Mouse (Mus musculus): ENCODE data around the gene Apobec4. TPM values are rescaled to one million over a fixed set of nuclear protein-coding genes. Genes with fewer than 3 reads are reported as not detected.
"Not testable (repeated sequence)": the region's sequence is repeated elsewhere in the genome, so short reads cannot be mapped to it uniquely, and the experiment has no call there.

The Apobec4 gene
- polyA plus RNA-seq, 1 experiment from 2014 or later = not detected

GRCm38 (mm10) chr1:152771016-152771415, 20.7 kb downstream of the Apobec4 start:
- Histone ChIP-seq H3K4me3 (replicated peaks; ENCODE audit: low read depth, low read length) (no peak overlapping the region), H3K27me3 (ENCODE audit: insufficient read depth, low read length) (no peaks in the 10 kb centered on the region), H3K27ac (no peak overlapping the region), H3K9ac (ENCODE audit: low read depth, low read length) (no peak overlapping the region), H3K4me1 (replicated peaks; ENCODE audit: insufficient read depth, low read length) (no peaks in the 10 kb centered on the region), H3K36me3 (ENCODE audit: insufficient read depth, low read length) (peaks cover 33% of the 10 kb centered on the region), H3K4me2 (ENCODE audit: low read length) (no peak overlapping the region), H3K9me3 (replicated peaks; ENCODE audit: low read length) (no peaks in the 10 kb centered on the region)
- WGBS = 91% methylated on average over 9 of the region's 9 CpGs
- DNase-seq (ENCODE audit: low spot score) = no peak
- TF ChIP-seq CTCF (IDR thresholded peaks at IDR 0.05; ENCODE audit: low read depth) = no peak
- no peak for ATAC-seq (replicated peaks; ENCODE audit: low FRiP score, low read depth)

- not testable (repeated sequence) for H3K27me3 ChIP-seq (ENCODE audit: insufficient read depth, low read length); H3K4me3 ChIP-seq (replicated peaks; ENCODE audit: low read depth, low read length); H3K9ac ChIP-seq (ENCODE audit: low read depth, low read length); ATAC-seq (replicated peaks; ENCODE audit: low FRiP score, low read depth); H3K27ac ChIP-seq; H3K4me2 ChIP-seq (ENCODE audit: low read length); H3K4me1 ChIP-seq (replicated peaks; ENCODE audit: insufficient read depth, low read length); DNase-seq (ENCODE audit: low spot score); H3K9me3 ChIP-seq (replicated peaks; ENCODE audit: low read length)
- peaks cover 32% of the 10 kb centered on the region for H3K36me3 ChIP-seq (ENCODE audit: insufficient read depth, low read length)
- 89% methylated on average over 3 of the region's 3 CpGs for WGBS
Measured at GRCm38 (mm10) chr1:152774601-152775000, 24.2 kb downstream of the Apobec4 start.

GRCm38 (mm10) chr1:152779071-152779737, 28.9 kb downstream of the Apobec4 start:
- no peaks in the 10 kb centered on the region for H3K4me1 ChIP-seq (replicated peaks; ENCODE audit: insufficient read depth, low read length)
- no peak overlapping the region for H3K4me3 ChIP-seq (replicated peaks; ENCODE audit: low read depth, low read length)
- no peak overlapping the region for H3K9ac ChIP-seq (ENCODE audit: low read depth, low read length)
- ATAC-seq (replicated peaks; ENCODE audit: low FRiP score, low read depth) (no peak), DNase-seq (ENCODE audit: low spot score) (peak; percentile 60)
- peaks cover 12% of the 10 kb centered on the region for H3K36me3 ChIP-seq (ENCODE audit: insufficient read depth, low read length)
- WGBS = 29% methylated on average over 10 of the region's 10 CpGs
- no peaks in the 10 kb centered on the region for H3K9me3 ChIP-seq (replicated peaks; ENCODE audit: low read length)
- no peak overlapping the region for H3K4me2 ChIP-seq (ENCODE audit: low read length)
- no peaks in the 10 kb centered on the region for H3K27me3 ChIP-seq (ENCODE audit: insufficient read depth, low read length)
- no peak overlapping the region for H3K27ac ChIP-seq
- peak; percentile 76 for TF ChIP-seq CTCF (IDR thresholded peaks at IDR 0.05; ENCODE audit: low read depth)

DNA sequence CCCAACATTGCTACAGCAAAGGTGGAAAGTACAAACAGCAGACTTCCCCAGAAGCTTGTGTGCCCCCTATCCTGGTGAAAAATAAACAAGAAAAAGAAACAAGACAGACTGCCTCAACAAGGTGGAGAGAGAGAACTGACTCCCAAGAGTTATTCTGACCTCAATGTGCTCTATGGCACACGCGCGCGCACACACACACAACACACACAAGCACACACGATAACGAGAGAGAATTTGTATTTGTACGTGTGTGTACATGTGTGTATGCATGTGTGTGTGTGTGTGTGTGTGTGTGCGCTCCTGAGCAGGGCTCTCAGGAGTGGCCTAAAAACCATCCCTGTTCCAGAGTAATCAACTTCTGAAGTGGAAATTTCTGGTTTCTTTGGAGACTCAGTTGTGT, 34.3 kb downstream of the Apobec4 start:
- no peaks in the 10 kb centered on the region for H3K36me3 ChIP-seq (ENCODE audit: insufficient read depth, low read length)
- no peak overlapping the region for H3K4me2 ChIP-seq (ENCODE audit: low read length)
- ATAC-seq (replicated peaks; ENCODE audit: low FRiP score, low read depth) (no peak), DNase-seq (ENCODE audit: low spot score) (no peak)
- no peak for TF ChIP-seq CTCF (IDR thresholded peaks at IDR 0.05; ENCODE audit: low read depth)
- 97% methylated on average over 8 of the region's 8 CpGs for WGBS
- H3K4me3 ChIP-seq (replicated peaks; ENCODE audit: low read depth, low read length) = no peak overlapping the region
- H3K9ac ChIP-seq (ENCODE audit: low read depth, low read length) = no peak overlapping the region
- H3K27ac ChIP-seq = no peak overlapping the region
- H3K27me3 ChIP-seq (ENCODE audit: insufficient read depth, low read length) = no peaks in the 10 kb centered on the region
- H3K4me1 ChIP-seq (replicated peaks; ENCODE audit: insufficient read depth, low read length) = no peaks in the 10 kb centered on the region
- H3K9me3 ChIP-seq (replicated peaks; ENCODE audit: low read length) = no peaks in the 10 kb centered on the region

- not testable (repeated sequence) for H3K27me3 ChIP-seq (ENCODE audit: insufficient read depth, low read length); H3K9ac ChIP-seq (ENCODE audit: low read depth, low read length); DNase-seq (ENCODE audit: low spot score); H3K27ac ChIP-seq; H3K4me2 ChIP-seq (ENCODE audit: low read length); ATAC-seq (replicated peaks; ENCODE audit: low FRiP score, low read depth); H3K9me3 ChIP-seq (replicated peaks; ENCODE audit: low read length); H3K4me3 ChIP-seq (replicated peaks; ENCODE audit: low read depth, low read length); H3K4me1 ChIP-seq (replicated peaks; ENCODE audit: insufficient read depth, low read length); H3K36me3 ChIP-seq (ENCODE audit: insufficient read depth, low read length)
- 82% methylated on average over 3 of the region's 3 CpGs for WGBS
Measured at GRCm38 (mm10) chr1:152785446-152785845, 35.1 kb downstream of the Apobec4 start.

GRCm38 (mm10) chr1:152786953-152787352, 36.6 kb downstream of the Apobec4 start:
- H3K9ac ChIP-seq (ENCODE audit: low read depth, low read length) = no peak overlapping the region
- H3K4me1 ChIP-seq (replicated peaks; ENCODE audit: insufficient read depth, low read length) = peaks cover 7% of the 10 kb centered on the region
- TF ChIP-seq CTCF (IDR thresholded peaks at IDR 0.05; ENCODE audit: low read depth) = no peak
- H3K36me3 ChIP-seq (ENCODE audit: insufficient read depth, low read length) = no peaks in the 10 kb centered on the region
- H3K4me3 ChIP-seq (replicated peaks; ENCODE audit: low read depth, low read length) = no peak overlapping the region
- 79% methylated on average over 4 of the region's 4 CpGs for WGBS
- DNase-seq (ENCODE audit: low spot score) (no peak), ATAC-seq (replicated peaks; ENCODE audit: low FRiP score, low read depth) (no peak)
- no peaks in the 10 kb centered on the region for H3K9me3 ChIP-seq (replicated peaks; ENCODE audit: low read length)
- H3K27ac ChIP-seq = no peak overlapping the region
- H3K4me2 ChIP-seq (ENCODE audit: low read length) = no peak overlapping the region
- H3K27me3 ChIP-seq (ENCODE audit: insufficient read depth, low read length) = no peaks in the 10 kb centered on the region

DNA sequence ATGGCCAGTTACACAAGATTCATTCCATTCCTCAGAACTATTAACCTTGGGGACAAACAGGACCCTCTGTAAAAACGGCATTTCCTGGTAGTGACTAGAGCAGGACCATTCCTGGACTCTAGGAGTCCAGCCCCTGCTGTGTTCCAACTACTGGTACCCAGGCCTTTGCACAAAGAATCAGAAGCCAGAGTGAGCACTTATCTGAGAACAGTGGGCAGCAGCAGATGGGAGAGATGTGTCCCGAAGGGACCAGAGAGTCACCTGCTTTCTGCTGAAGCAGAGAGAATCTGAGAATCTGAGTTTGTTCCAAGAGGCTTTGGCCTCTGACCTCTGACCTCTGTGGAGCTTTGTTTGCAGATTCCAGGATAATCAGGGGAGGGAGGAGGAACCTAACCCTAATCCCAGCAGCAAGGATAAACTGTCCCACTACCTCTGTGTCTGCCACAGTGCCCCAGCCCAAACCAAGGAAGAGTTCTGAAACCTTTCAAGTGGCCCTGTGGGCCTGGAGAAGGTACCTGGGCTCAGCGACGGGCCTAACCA, 37.8 kb downstream of the Apobec4 start:
- ATAC-seq (replicated peaks; ENCODE audit: low FRiP score, low read depth) (no peak), DNase-seq (ENCODE audit: low spot score) (no peak)
- Histone ChIP-seq H3K27me3 (ENCODE audit: insufficient read depth, low read length) (no peaks in the 10 kb centered on the region), H3K36me3 (ENCODE audit: insufficient read depth, low read length) (no peaks in the 10 kb centered on the region), H3K27ac (no peak overlapping the region), H3K4me1 (replicated peaks; ENCODE audit: insufficient read depth, low read length) (peaks cover 7% of the 10 kb centered on the region), H3K4me2 (ENCODE audit: low read length) (no peak overlapping the region), H3K9me3 (replicated peaks; ENCODE audit: low read length) (no peaks in the 10 kb centered on the region), H3K4me3 (replicated peaks; ENCODE audit: low read depth, low read length) (no peak overlapping the region), H3K9ac (ENCODE audit: low read depth, low read length) (no peak overlapping the region)
- WGBS = 49% methylated on average over 4 of the region's 4 CpGs
- TF ChIP-seq CTCF (IDR thresholded peaks at IDR 0.05; ENCODE audit: low read depth) = no peak

Measured in kidney, postnatal 0 days (tissue).